Mouse (Mus musculus) adrenal gland, postnatal 36 days (tissue): Measurements from ENCODE around the gene Gabrb2. TPM values are rescaled to one million over a fixed set of nuclear protein-coding genes. Genes with fewer than 3 reads are reported as not detected.
A peak's percentile ranks its signal among the peaks of the same experiment; 100 is the strongest.

Experiments used
- DNase-seq, 2 experiments: peaks; one replicate each; pipeline ENCODE4 v3.0.0; 2021; ENCODE audit warnings: mixed read lengths in 1 of 2
- long read RNA-seq, 2 experiments: library from polyadenylated mRNA; stranded (forward); transcript quantifications; one replicate each; pipeline ENCODE4 v2.0.0; 2021; ENCODE audit warnings: borderline sequencing depth in 2 of 2
- total RNA-seq, 2 experiments: library from RNA; stranded (reverse); gene quantifications; 2 replicates each; pipeline ENCODE4 v1.2.3; 2021

The Gabrb2 gene
- under 1 TPM in 1 of 2 experiments, not detected in 1; 0.13 TPM for total RNA-seq
- long read RNA-seq, experiment 1: 0 reads
- long read RNA-seq, experiment 2: 0 reads

GRCm38 (mm10) chr11:42418996-42419782 is at the start of gene Gabrb2:
Gabrb2 (plus strand) TSS chr11:42419757.
- no peak for DNase-seq

GRCm38 (mm10) chr11:42378983-42379382 is 40.6 kb upstream of the Gabrb2 start:
- no peak for DNase-seq

GRCm38 (mm10) chr11:42386486-42386885 is 33.1 kb upstream of the Gabrb2 start:
- DNase-seq: no peak

- DNase-seq: no peak
These were observed 28.8 kb upstream of the Gabrb2 start for GRCm38 (mm10) chr11:42390682-42391290.

GRCm38 (mm10) chr11:42393451-42393850 is 26.1 kb upstream of the Gabrb2 start:
- no peak for DNase-seq

GRCm38 (mm10) chr11:42419791-42420633 is 455 bp downstream of the Gabrb2 start:
- peak in 1 of 2 experiments; percentile 13 for DNase-seq

- peak; percentile 55 to 65 for DNase-seq
These were observed 1.3 kb downstream of the Gabrb2 start for GRCm38 (mm10) chr11:42420634-42421470.

GRCm38 (mm10) chr11:42423231-42423630 is 3.7 kb downstream of the Gabrb2 start:
- DNase-seq: peak; percentile 73 to 78

GRCm38 (mm10) chr11:42431495-42431894 is 11.9 kb downstream of the Gabrb2 start:
- no peak for DNase-seq

- no peak for DNase-seq
These were observed 19.4 kb downstream of the Gabrb2 start for GRCm38 (mm10) chr11:42438978-42439377.

GRCm38 (mm10) chr11:42443641-42444040 is 24.1 kb downstream of the Gabrb2 start:
- DNase-seq: no peak

GRCm38 (mm10) chr11:42448929-42449328 is 29.4 kb downstream of the Gabrb2 start:
- DNase-seq: no peak

- no peak for DNase-seq
These were observed 44.6 kb downstream of the Gabrb2 start for GRCm38 (mm10) chr11:42464136-42464535.

GRCm38 (mm10) chr11:42468381-42468780 is 48.8 kb downstream of the Gabrb2 start:
- DNase-seq: no peak

GRCm38 (mm10) chr11:42474523-42474922 is 55.0 kb downstream of the Gabrb2 start:
- DNase-seq: no peak

GRCm38 (mm10) chr11:42487625-42488024 is 68.1 kb downstream of the Gabrb2 start:
- DNase-seq: no peak

GRCm38 (mm10) chr11:42501166-42501565 is 81.6 kb downstream of the Gabrb2 start:
- DNase-seq: no peak

GRCm38 (mm10) chr11:42505436-42505835 is 85.9 kb downstream of the Gabrb2 start:
- no peak for DNase-seq

- DNase-seq: no peak
These were observed 86.4 kb downstream of the Gabrb2 start for GRCm38 (mm10) chr11:42505911-42506310.

GRCm38 (mm10) chr11:42521960-42522359 is 102.4 kb downstream of the Gabrb2 start:
- DNase-seq: no peak

- DNase-seq: no peak
These were observed 108.8 kb downstream of the Gabrb2 start for GRCm38 (mm10) chr11:42528226-42528881.
